Mouse (Mus musculus): Measurements from ENCODE around the gene Rragd. TPM values are rescaled to one million over a fixed set of nuclear protein-coding genes. Genes with fewer than 3 reads are reported as not detected.

Gene Rragd
- polyA plus RNA-seq, 1 experiment from 2014 or later = 22.7 TPM

Other genes with a start within 250 kb of the Rragd start
- gene Lyrm2, start 182.8 kb upstream of the Rragd start, polyA plus RNA-seq (2015; fragmentation: Nextera tagmentation; extraction: Ambion mirVana) = 170 and 172 TPM in 2 replicates
- 25.4 and 27.5 TPM in 2 replicates for gene Ankrd6, start 32.2 kb upstream of the Rragd start, polyA plus RNA-seq (2015; fragmentation: Nextera tagmentation; extraction: Ambion mirVana)
- gene Ube2j1, start 48.4 kb downstream of the Rragd start, polyA plus RNA-seq (2015; fragmentation: Nextera tagmentation; extraction: Ambion mirVana) = 46.5 and 47.2 TPM in 2 replicates
- 0.48 and 0.69 TPM in 2 replicates for gene Gabrr2, start 80.0 kb downstream of the Rragd start, polyA plus RNA-seq (2015; fragmentation: Nextera tagmentation; extraction: Ambion mirVana)
- gene Gabrr1, start 149.5 kb downstream of the Rragd start, polyA plus RNA-seq (2015; fragmentation: Nextera tagmentation; extraction: Ambion mirVana) = not detected in 2 replicates
- 2.1 TPM in 2 replicates for gene Pm20d2, start 206.7 kb downstream of the Rragd start, polyA plus RNA-seq (2015; fragmentation: Nextera tagmentation; extraction: Ambion mirVana)
- 13.2 and 18.8 TPM in 2 replicates for gene Srsf12, start 226.0 kb downstream of the Rragd start, polyA plus RNA-seq (2015; fragmentation: Nextera tagmentation; extraction: Ambion mirVana)

Measured in forebrain, embryonic 13.5 days (tissue).